Mouse (Mus musculus) midbrain, embryonic 16.5 days (tissue): ENCODE results near the gene Zfp513. TPM values are rescaled to one million over a fixed set of nuclear protein-coding genes. Genes with fewer than 3 reads are reported as not detected.
A peak's percentile ranks its signal among the peaks of the same experiment; 100 is the strongest.
"Not testable (repeated sequence)": the region's sequence is repeated elsewhere in the genome, so short reads cannot be mapped to it uniquely, and the experiment has no call there.

Experiments used
- ATAC-seq: fragments of 200-750 bp; cut with Nextera tagmentation; 2 replicates; pipeline ENCODE4 v1.8.0; 2017; ENCODE audit warnings: moderate TSS enrichment
- H3K27ac ChIP-seq: fragments of 300-500 bp; sonication (generic); 2 replicates; pipeline ENCODE4 v1.5.1; 2014; ENCODE audit warnings: mild to moderate bottlenecking, low read length, mixed read lengths
- H3K27me3 ChIP-seq: fragments of 300-500 bp; sonication (generic); 2 replicates; pipeline ENCODE4 v1.6.1; 2014; ENCODE audit warnings: low read depth, low read length, mixed read lengths; ENCODE audit not compliant: control insufficient read depth, insufficient read depth
- H3K36me3 ChIP-seq: fragments of 300-500 bp; sonication (generic); 2 replicates; pipeline ENCODE4 v1.6.1; 2014; ENCODE audit warnings: mild to moderate bottlenecking, low read length, moderate library complexity, mixed read lengths; ENCODE audit not compliant: control insufficient read depth, insufficient read depth
- H3K4me1 ChIP-seq: fragments of 300-500 bp; sonication (generic); 2 replicates; pipeline ENCODE4 v1.6.1; 2014; ENCODE audit warnings: mild to moderate bottlenecking, low read length, mixed read lengths; ENCODE audit not compliant: control insufficient read depth, insufficient read depth
- H3K4me2 ChIP-seq: fragments of 300-500 bp; sonication (generic); 2 replicates; pipeline ENCODE4 v1.6.1; 2014; ENCODE audit warnings: mild to moderate bottlenecking, low read length, mixed read lengths
- H3K4me3 ChIP-seq: fragments of 300-500 bp; sonication (generic); 2 replicates; pipeline ENCODE4 v1.5.1; 2014; ENCODE audit warnings: low read depth, mild to moderate bottlenecking, low read length, moderate library complexity, mixed read lengths
- H3K9ac ChIP-seq: fragments of 300-500 bp; sonication (generic); 2 replicates; pipeline ENCODE4 v1.6.1; 2014; ENCODE audit warnings: low read depth, low read length, mixed read lengths
- H3K9me3 ChIP-seq: fragments of 300-500 bp; sonication (generic); replicated peaks from 2 replicates; pipeline ENCODE4 v1.6.1; 2014; ENCODE audit warnings: mild to moderate bottlenecking, low read length, mixed read lengths; ENCODE audit not compliant: control insufficient read depth, poor library complexity, severe bottlenecking
- WGBS: fragments of 180-500 bp; shearing (Covaris S2); extraction: QIAGEN DNeasy Blood & Tissue Kit; methylation state at CpG from one replicate; pipeline ENCODE4 v1.1.7; 2014; 5-methylcytosine and 5-hydroxymethylcytosine counted together
- polyA plus RNA-seq: library from polyadenylated mRNA; unstranded; fragments of >200 nt; fragmentation: Nextera tagmentation; extraction: Ambion mirVana; gene quantifications from 2 replicates; pipeline ENCODE4 v1.2.1, GENCODE M21; 2015

The Zfp513 gene
- polyA plus RNA-seq, 1 experiment from 2014 or later = 12.6 TPM

GRCm38 (mm10) chr5:31221304-31221945 is 19.3 kb upstream of the Zfp513 start:
- Histone ChIP-seq H3K27me3 (no peaks in the 10 kb centered on the region), H3K4me2 (peak overlapping the region; percentile 57), H3K9me3 (no peaks in the 10 kb centered on the region), H3K9ac (peak overlapping the region; percentile 78), H3K4me3 (peak overlapping the region; percentile 99), H3K27ac (peak overlapping the region; percentile 93), H3K36me3 (no peaks in the 10 kb centered on the region), H3K4me1 (peaks cover 23% of the 10 kb centered on the region)
- ATAC-seq = peak; percentile 56
- WGBS = 9% methylated on average over 11 of the region's 11 CpGs

GRCm38 (mm10) chr5:31220448-31221303 is 18.6 kb upstream of the Zfp513 start, which contains the start of gene Ppm1g:
Gene Ppm1g (minus strand): TSS chr5:31220687.
- H3K9me3 ChIP-seq = no peaks in the 10 kb centered on the region
- H3K9ac ChIP-seq = peak within 1 kb of the TSS; percentile 94
- peak within 1 kb of the TSS; percentile 57 for H3K4me2 ChIP-seq
- H3K4me1 ChIP-seq = peaks cover 23% of the 10 kb centered on the region
- no peaks in the 10 kb centered on the region for H3K36me3 ChIP-seq
- peak within 1 kb of the TSS; percentile 99 for H3K4me3 ChIP-seq
- ATAC-seq = peak; percentile 93
- no peaks in the 10 kb centered on the region for H3K27me3 ChIP-seq
- WGBS = under 1% methylated on average over 67 of the region's 70 CpGs
- H3K27ac ChIP-seq = peak within 1 kb of the TSS; percentile 93

GRCm38 (mm10) chr5:31219911-31220447 is 17.9 kb upstream of the Zfp513 start:
- Histone ChIP-seq H3K4me3 (peak overlapping the region; percentile 99), H3K27ac (peak overlapping the region; percentile 93), H3K36me3 (no peaks in the 10 kb centered on the region), H3K9me3 (no peaks in the 10 kb centered on the region), H3K9ac (peak overlapping the region; percentile 94), H3K4me2 (peak overlapping the region; percentile 57), H3K4me1 (peaks cover 23% of the 10 kb centered on the region), H3K27me3 (no peaks in the 10 kb centered on the region)
- no peak; the same call in 1 of the 2 replicates for ATAC-seq
- WGBS = 0% methylated on average over 38 of the region's 40 CpGs

- Histone ChIP-seq H3K4me2 (peak overlapping the region; percentile 57), H3K9ac (peak overlapping the region; percentile 94), H3K4me1 (peaks cover 23% of the 10 kb centered on the region), H3K9me3 (no peaks in the 10 kb centered on the region), H3K27me3 (no peaks in the 10 kb centered on the region), H3K27ac (peak overlapping the region; percentile 93), H3K36me3 (no peaks in the 10 kb centered on the region), H3K4me3 (peak overlapping the region; percentile 99)
- WGBS = 2% methylated on average over 11 of the region's 11 CpGs
- ATAC-seq = no peak
Observed at GRCm38 (mm10) chr5:31219474-31219873, 17.4 kb upstream of the Zfp513 start.

GRCm38 (mm10) chr5:31219070-31219469 is 17.0 kb upstream of the Zfp513 start:
- Histone ChIP-seq H3K36me3 (no peaks in the 10 kb centered on the region), H3K27ac (no peak overlapping the region), H3K27me3 (no peaks in the 10 kb centered on the region), H3K9me3 (no peaks in the 10 kb centered on the region), H3K4me1 (peaks cover 23% of the 10 kb centered on the region), H3K9ac (no peak overlapping the region), H3K4me2 (peak overlapping the region; percentile 57), H3K4me3 (peak overlapping the region; percentile 99)
- WGBS = 0% methylated on average over 2 of the region's 2 CpGs
- ATAC-seq = no peak

- Histone ChIP-seq H3K27ac (no peak overlapping the region), H3K4me3 (no peak overlapping the region), H3K27me3 (no peaks in the 10 kb centered on the region), H3K9me3 (no peaks in the 10 kb centered on the region), H3K36me3 (no peaks in the 10 kb centered on the region), H3K4me2 (no peak overlapping the region), H3K4me1 (peaks cover 23% of the 10 kb centered on the region), H3K9ac (no peak overlapping the region)
- WGBS = 62% methylated on average over 5 of the region's 7 CpGs
- no peak for ATAC-seq
Observed at GRCm38 (mm10) chr5:31218294-31218693, 16.2 kb upstream of the Zfp513 start.

- ATAC-seq, H3K4me3 ChIP-seq, H3K36me3 ChIP-seq, H3K27me3 ChIP-seq, H3K4me2 ChIP-seq, H3K27ac ChIP-seq, H3K9me3 ChIP-seq, H3K9ac ChIP-seq: not testable (repeated sequence)
- 92% methylated on average over 6 of the region's 6 CpGs for WGBS
- H3K4me1 ChIP-seq = peaks cover 15% of the 10 kb centered on the region
Observed at GRCm38 (mm10) chr5:31216554-31216953, 14.5 kb upstream of the Zfp513 start.

- H3K27me3 ChIP-seq = no peaks in the 10 kb centered on the region
- no peak for ATAC-seq
- no peak overlapping the region for H3K27ac ChIP-seq
- peaks cover 16% of the 10 kb centered on the region for H3K4me1 ChIP-seq
- no peak overlapping the region for H3K4me3 ChIP-seq
- peaks cover 5% of the 10 kb centered on the region for H3K9me3 ChIP-seq
- no peak overlapping the region for H3K4me2 ChIP-seq
- H3K36me3 ChIP-seq = peaks cover 37% of the 10 kb centered on the region
- no peak overlapping the region for H3K9ac ChIP-seq
- 93% methylated on average over 6 of the region's 6 CpGs for WGBS
Observed at GRCm38 (mm10) chr5:31204421-31204820, 2.3 kb upstream of the Zfp513 start.

- no peak overlapping the region for H3K9ac ChIP-seq
- H3K36me3 ChIP-seq = peaks cover 43% of the 10 kb centered on the region
- H3K9me3 ChIP-seq = peaks cover 5% of the 10 kb centered on the region
- ATAC-seq = no peak
- WGBS = 98% methylated on average over 2 of the region's 2 CpGs
- no peak overlapping the region for H3K4me3 ChIP-seq
- no peak overlapping the region for H3K27ac ChIP-seq
- peaks cover 16% of the 10 kb centered on the region for H3K4me1 ChIP-seq
- no peaks in the 10 kb centered on the region for H3K27me3 ChIP-seq
- H3K4me2 ChIP-seq = no peak overlapping the region
Observed at GRCm38 (mm10) chr5:31203866-31204265, 1.8 kb upstream of the Zfp513 start.
